Mouse (Mus musculus) yolk sac, embryonic 10.5 days (tissue): ENCODE measurements around the gene Icos.

ENCODE experiments used
- DNase-seq: peaks from one replicate; pipeline ENCODE4 v3.0.0-alpha.2; 2017; ENCODE audit warnings: low spot score

Gene Icos

GRCm38 (mm10) chr1:61039310-61039709 lies 61.6 kb downstream of the Icos start:
- no peak for DNase-seq

DNA sequence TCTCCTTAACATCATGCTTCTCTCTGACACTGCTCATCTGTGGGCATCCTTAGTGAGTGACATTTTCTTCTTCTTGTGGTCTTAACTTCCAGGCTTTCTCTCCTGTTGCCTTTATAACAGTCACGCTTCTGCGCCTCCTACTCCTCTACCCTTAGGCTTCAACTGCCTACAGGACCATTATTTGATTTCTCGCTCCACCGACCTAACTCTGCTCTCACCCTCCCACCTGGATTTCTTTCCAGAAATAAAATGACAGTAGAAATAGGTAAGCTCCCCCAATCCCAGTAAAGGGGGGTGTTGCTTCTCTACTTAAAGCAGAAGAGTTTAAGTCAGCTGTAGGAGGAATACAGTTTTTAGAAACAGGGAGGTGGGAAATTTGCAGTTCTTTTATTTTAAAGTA lies 62.7 kb downstream of the Icos start:
- no peak for DNase-seq

DNA sequence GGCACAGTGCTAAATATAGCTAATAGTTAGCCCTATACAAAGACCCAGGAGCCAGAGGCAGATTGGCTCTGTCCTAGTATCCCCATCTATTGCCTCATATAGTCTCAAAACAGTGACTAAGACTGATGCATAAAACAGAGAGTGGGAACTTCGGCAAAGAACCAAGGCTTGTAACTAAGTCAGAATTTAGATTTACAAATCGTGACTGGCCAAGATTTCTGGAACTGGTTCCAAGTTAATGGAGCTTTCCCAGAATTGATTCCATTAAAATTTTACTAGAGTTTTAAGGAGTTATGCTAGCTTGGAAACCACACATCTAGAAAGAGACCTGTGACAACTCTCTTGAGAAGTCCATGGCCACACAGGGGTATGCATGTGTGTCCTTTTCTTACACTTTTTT lies 65.1 kb downstream of the Icos start:
- DNase-seq: no peak

GRCm38 (mm10) chr1:61046055-61046705 lies 68.5 kb downstream of the Icos start:
- DNase-seq: no peak

GRCm38 (mm10) chr1:61047336-61047735 lies 69.6 kb downstream of the Icos start:
- DNase-seq: no peak
